Mouse (Mus musculus): Measurements from ENCODE around the gene Gm6337. TPM values are rescaled to one million over a fixed set of nuclear protein-coding genes. Genes with fewer than 3 reads are reported as not detected.
"Not testable (repeated sequence)": the region's sequence is repeated elsewhere in the genome, so short reads cannot be mapped to it uniquely, and the experiment has no call there.

The Gm6337 gene
- polyA plus RNA-seq (2012; rRNA removed) = not detected in 2 replicates

DNA sequence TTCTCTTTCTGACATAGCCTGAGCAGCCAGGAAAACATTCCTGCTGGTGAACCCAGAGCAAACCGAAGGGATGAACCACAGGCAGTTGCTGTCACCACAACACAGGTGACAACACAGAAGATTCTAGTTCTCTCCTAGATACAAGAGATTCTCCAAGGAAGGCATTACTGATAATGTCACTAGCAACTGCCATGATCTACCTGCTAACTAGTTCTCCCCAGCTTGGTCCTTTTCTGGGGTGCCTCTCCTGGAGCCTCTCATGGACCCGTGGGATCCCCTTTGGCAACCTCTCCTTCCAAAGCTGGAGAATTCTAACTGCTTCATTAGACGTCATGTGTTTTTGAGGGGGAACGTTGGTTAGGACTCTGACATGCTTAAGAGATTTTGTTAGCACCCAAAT, at the start of gene Gm6337:
Gene Gm6337, minus strand, starts transcription at position 101 of the 400 bp plus-strand sequence.
- DNase-seq (ENCODE audit: extremely low spot score in 1 of 2, low spot score in 1 of 2) = not testable (repeated sequence)

DNA sequence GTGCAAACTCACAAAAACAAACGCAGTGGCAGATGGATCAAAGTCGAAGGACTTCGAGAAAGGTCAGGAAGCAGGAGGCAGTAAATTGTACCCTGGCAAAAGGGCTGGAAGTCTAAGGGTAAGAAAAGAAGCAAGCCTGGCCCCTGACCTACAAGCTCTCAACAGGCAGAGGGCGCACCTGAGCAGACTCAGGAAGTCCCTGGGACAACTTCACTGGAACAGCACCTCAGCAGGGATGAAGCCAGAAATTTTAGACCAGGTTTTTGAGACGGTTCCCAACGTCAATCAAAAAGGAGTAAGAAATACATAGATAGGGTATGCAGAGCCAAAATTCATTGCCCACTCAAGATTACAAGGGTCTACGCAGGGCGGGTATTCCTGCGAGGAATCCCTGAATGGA, 49.4 kb upstream of the Gm6337 start:
- DNase-seq (ENCODE audit: extremely low spot score in 1 of 2, low spot score in 1 of 2) = not testable (repeated sequence)

DNA sequence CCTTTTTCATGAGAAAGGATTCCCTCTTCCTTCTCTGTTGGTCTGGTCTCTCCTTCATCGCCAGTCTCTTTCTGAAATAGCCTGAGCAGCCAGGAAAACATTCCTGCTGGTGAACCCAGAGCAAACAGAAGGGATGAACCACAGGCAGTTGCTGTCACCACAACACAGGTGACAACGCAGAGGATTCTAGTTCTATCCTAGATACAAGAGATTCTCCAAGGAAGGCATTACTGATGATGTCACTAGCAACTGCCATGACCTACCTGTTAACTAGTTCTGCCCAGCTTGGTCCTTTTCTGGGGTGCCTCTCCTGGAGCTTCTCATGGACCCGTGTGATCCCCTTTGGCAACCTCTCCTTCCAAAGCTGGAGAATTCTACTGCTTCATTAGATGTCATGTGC, 35.8 kb upstream of the Gm6337 start, which contains the start of gene Gm8206:
Gene Gm8206, minus strand, starts transcription at position 101 of the 400 bp plus-strand sequence.
- not testable (repeated sequence) for DNase-seq (ENCODE audit: extremely low spot score in 1 of 2, low spot score in 1 of 2)

Other genes with a start within 250 kb of the Gm6337 start
- gene Gm3424, start 227.9 kb downstream of the Gm6337 start, polyA plus RNA-seq (2012; rRNA removed) = not detected in 2 replicates
- gene Gm8237, start 177.9 kb downstream of the Gm6337 start, polyA plus RNA-seq (2012; rRNA removed) = 0.12 and 0.13 TPM in 2 replicates
- gene Gm3248, start 96.5 kb downstream of the Gm6337 start, polyA plus RNA-seq (2012; rRNA removed) = 1.4 TPM in 2 replicates
- gene Gm3453, start 79.1 kb downstream of the Gm6337 start, polyA plus RNA-seq (2012; rRNA removed) = not detected in 2 replicates
- 0.25 and 0.42 TPM in 2 replicates for gene Gm8206, start 35.7 kb upstream of the Gm6337 start, polyA plus RNA-seq (2012; rRNA removed)
- 1.7 and 2.3 TPM in 2 replicates for gene Gm3468, start 50.4 kb upstream of the Gm6337 start, polyA plus RNA-seq (2012; rRNA removed)
- not detected in 2 replicates for gene Gm3476, start 67.5 kb upstream of the Gm6337 start, polyA plus RNA-seq (2012; rRNA removed)
- not detected in 2 replicates for gene Gm21560, start 161.0 kb upstream of the Gm6337 start, polyA plus RNA-seq (2012; rRNA removed)
- gene Gm3411, start 229.0 kb upstream of the Gm6337 start, polyA plus RNA-seq (2012; rRNA removed) = 0.28 and 0.42 TPM in 2 replicates
- not detected in 2 replicates for gene Gm21103, start 246.6 kb upstream of the Gm6337 start, polyA plus RNA-seq (2012; rRNA removed)